Mouse (Mus musculus): ENCODE measurements around the gene Fam222b. TPM values are rescaled to one million over a fixed set of nuclear protein-coding genes. Genes with fewer than 3 reads are reported as not detected.

The Fam222b gene
- polyA plus RNA-seq, 1 experiment, result 12.3 TPM

DNA sequence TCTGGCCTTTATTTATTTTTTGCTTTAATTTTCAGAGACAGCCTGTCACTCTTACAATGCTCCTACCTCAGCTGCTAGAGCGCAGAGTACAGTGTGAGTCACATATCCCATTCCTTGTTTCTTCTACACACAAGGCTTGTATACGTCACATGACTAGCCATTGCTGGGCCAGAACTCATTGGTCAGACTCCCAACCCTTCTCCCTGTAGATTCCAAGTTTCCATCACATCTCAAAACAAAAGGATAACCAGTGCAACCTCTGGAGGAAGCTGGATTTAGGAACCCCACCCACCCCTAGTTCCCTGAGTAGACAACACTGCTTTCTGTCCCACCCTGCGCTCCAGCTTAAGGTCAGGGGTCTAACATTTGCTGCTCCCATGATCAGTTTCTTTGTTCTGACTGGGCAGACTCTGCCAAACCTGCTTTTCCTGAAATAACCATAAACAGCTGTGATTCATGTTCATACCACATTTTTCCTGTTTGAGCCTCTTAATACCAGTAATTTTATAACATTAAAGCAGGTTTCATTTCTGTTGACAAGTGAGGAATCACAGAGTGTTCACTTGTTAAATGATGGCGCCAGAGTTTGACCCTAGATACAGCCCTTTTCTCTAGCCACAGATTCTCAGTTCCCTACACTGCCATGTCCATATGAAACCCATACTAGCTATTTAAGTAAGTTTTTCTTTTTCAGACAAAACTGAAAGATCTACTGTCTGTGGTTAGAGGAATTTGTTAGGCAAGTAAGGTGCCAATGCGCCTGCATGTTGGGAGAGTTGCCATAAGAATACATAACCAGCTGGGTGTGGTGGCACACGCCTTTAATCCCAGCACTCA, 52.5 kb downstream of the Fam222b start:
- TF ChIP-seq POLR2A (IDR thresholded peaks at IDR 0.05; ENCODE audit: borderline replicate concordance, control insufficient read depth, low read depth, low read length) (no peak), CTCF (IDR thresholded peaks at IDR 0.05; ENCODE audit: control insufficient read depth, insufficient read depth, low read length) (no peak)
- no peak overlapping the region for H3K4me3 ChIP-seq (replicated peaks; ENCODE audit: control insufficient read depth, low read depth, low read length)
- no peak overlapping the region for H3K27ac ChIP-seq (ENCODE audit: control insufficient read depth, insufficient read depth, low read depth, low read length, poor library complexity)
- H3K4me1 ChIP-seq (ENCODE audit: control insufficient read depth, insufficient read depth, low read length), result no peaks in the 10 kb centered on the region
- WGBS, result 82% methylated on average over 6 of the region's 6 CpGs

DNA sequence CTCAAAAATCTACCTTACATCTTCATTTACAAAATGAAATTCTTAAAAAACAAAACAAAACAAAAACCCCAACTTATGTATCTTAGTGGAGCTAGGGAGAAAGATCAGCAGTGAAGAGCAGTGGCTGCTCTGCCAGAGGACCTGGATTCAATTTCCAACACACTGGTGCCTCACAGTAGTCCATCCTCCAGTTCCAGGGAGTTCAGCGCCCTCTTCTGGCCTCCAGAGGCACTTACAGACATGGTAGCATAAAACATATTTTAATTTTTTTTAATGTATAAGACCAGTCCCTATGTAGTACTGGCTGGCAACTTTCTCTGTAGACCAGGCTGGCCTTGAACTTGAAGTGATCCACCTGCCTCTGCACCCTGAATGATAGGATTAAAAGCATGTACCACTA, 56.7 kb downstream of the Fam222b start:
- Histone ChIP-seq H3K27ac (ENCODE audit: control insufficient read depth, insufficient read depth, low read depth, low read length, poor library complexity) (no peak overlapping the region), H3K4me1 (ENCODE audit: control insufficient read depth, insufficient read depth, low read length) (no peaks in the 10 kb centered on the region), H3K4me3 (replicated peaks; ENCODE audit: control insufficient read depth, low read depth, low read length) (no peak overlapping the region)
- TF ChIP-seq CTCF (IDR thresholded peaks at IDR 0.05; ENCODE audit: control insufficient read depth, insufficient read depth, low read length), result peak; percentile 69
- TF ChIP-seq POLR2A (IDR thresholded peaks at IDR 0.05; ENCODE audit: borderline replicate concordance, control insufficient read depth, low read depth, low read length), result no peak
- WGBS, result 28% methylated on average over 1 of the region's 1 CpGs

DNA sequence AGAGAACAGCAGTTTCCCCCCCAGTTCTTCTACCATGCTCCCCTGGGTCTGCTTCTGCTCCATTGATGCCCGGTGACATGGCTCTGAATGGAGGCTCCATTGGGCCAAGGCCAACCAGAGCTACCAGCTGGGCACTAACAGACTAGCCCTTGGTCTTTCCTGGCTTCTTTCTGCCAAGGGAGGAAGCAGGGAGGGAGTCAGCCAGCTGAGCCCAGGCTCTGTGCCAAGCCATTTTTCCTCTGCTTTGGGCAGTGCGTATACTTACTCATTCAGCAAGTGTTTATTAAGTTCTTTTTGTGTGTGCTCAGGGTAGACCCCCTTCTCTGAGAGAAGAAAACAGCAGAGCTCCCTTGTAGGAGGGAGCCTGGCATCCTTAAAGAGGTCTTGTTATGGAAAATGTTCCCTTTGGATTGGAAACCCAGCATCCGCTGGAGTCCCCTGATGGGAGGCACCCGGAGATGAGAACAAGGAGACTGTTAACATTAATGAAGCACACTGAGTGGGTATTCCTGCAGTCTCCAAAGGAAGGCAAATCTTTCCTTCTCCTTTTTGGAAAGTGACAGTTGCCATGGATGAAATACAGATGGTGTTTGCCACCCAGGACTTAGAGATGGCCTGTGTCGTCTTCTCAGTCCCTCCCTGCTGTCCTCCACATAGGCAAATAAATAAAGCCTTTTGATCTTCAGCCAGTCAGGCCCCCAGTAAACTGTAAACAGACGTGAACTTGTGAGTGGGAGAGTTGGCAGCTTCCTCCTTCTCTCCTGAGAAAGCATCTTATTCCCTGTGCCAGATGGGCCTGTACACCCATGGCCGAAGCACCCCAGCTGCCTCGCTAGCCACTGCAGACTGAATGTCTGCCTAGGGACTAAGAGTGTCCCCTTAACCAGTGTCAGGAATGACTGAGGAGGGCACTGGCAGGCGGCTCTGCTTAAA, 58.1 kb downstream of the Fam222b start:
- Histone ChIP-seq H3K27ac (ENCODE audit: control insufficient read depth, insufficient read depth, low read depth, low read length, poor library complexity) (no peak overlapping the region), H3K4me1 (ENCODE audit: control insufficient read depth, insufficient read depth, low read length) (no peaks in the 10 kb centered on the region), H3K4me3 (replicated peaks; ENCODE audit: control insufficient read depth, low read depth, low read length) (no peak overlapping the region)
- WGBS, result 89% methylated on average over 9 of the region's 9 CpGs
- TF ChIP-seq POLR2A (IDR thresholded peaks at IDR 0.05; ENCODE audit: borderline replicate concordance, control insufficient read depth, low read depth, low read length) (no peak), CTCF (IDR thresholded peaks at IDR 0.05; ENCODE audit: control insufficient read depth, insufficient read depth, low read length) (no peak)

DNA sequence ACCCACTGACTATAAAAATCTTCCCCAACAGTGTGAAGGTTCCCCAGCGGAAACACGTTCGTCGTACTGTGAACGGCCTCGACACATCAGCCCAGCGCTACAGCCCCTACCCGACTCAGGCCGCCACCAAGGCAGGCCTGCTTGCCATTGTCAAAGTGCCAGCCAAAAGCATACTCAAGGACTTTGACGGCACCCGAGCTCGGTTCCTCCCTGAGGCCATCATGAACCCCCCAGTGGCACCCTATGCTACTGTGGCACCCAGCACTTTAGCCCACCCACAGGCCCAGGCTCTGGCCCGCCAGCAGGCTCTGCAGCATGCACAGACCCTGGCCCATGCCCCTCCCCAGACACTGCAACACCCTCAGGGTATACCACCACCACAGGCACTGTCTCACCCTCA, 59.3 kb downstream of the Fam222b start:
- TF ChIP-seq POLR2A (IDR thresholded peaks at IDR 0.05; ENCODE audit: borderline replicate concordance, control insufficient read depth, low read depth, low read length), result no peak
- TF ChIP-seq CTCF (IDR thresholded peaks at IDR 0.05; ENCODE audit: control insufficient read depth, insufficient read depth, low read length), result no peak
- WGBS, result 94% methylated on average over 13 of the region's 13 CpGs
- Histone ChIP-seq H3K27ac (ENCODE audit: control insufficient read depth, insufficient read depth, low read depth, low read length, poor library complexity) (no peak overlapping the region), H3K4me1 (ENCODE audit: control insufficient read depth, insufficient read depth, low read length) (no peaks in the 10 kb centered on the region), H3K4me3 (replicated peaks; ENCODE audit: control insufficient read depth, low read depth, low read length) (no peak overlapping the region)

DNA sequence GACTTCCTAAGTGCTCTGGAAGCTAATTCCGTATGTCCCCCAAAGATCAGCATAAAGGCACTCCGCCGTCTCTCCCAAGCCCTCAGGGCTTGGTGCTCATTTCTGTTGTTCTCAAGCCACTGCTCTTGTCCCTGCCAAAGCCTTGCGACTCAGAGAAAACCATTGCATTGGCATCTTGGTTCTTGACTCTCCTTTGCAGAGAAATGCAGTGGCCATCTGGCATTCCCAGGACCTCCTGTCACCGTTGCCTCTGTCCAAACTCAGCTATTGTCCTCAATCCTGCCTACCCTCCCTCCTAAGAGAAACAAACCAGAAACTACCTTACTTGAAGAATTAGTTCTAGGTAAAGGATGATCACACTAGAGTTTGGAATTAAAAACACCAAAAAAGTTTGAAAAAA, 61.2 kb downstream of the Fam222b start:
- 87% methylated on average over 5 of the region's 5 CpGs for WGBS
- Histone ChIP-seq H3K4me3 (replicated peaks; ENCODE audit: control insufficient read depth, low read depth, low read length) (no peak overlapping the region), H3K27ac (ENCODE audit: control insufficient read depth, insufficient read depth, low read depth, low read length, poor library complexity) (no peak overlapping the region), H3K4me1 (ENCODE audit: control insufficient read depth, insufficient read depth, low read length) (no peaks in the 10 kb centered on the region)
- TF ChIP-seq POLR2A (IDR thresholded peaks at IDR 0.05; ENCODE audit: borderline replicate concordance, control insufficient read depth, low read depth, low read length) (no peak), CTCF (IDR thresholded peaks at IDR 0.05; ENCODE audit: control insufficient read depth, insufficient read depth, low read length) (no peak)

DNA sequence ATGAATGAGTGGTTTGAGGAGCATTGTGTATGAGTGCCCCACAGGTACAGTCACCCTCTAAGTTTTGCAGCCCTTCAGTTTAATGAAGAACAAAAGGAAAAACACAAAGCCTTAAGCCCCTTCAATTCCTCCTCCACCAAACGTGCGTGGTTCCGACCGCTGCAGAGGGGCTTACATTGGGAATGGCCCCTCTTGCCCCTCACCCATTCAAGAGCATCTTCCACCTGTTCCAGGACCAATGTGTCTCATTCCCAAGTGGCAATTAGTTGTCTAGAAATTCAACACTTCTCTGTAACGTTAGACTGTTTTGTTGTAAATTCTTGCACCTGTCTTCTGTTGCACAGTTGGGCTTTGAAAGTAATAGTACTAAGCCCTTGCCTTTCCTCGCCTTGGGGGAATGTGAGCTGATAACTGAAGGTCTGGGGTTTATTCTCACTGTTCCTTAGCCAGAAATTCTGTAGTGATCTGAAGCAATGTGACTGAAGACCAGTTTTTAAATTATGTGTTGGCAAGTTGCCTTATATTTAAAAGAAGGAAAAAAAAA, 61.8 kb downstream of the Fam222b start:
- H3K4me1 ChIP-seq (ENCODE audit: control insufficient read depth, insufficient read depth, low read length), result no peaks in the 10 kb centered on the region
- TF ChIP-seq CTCF (IDR thresholded peaks at IDR 0.05; ENCODE audit: control insufficient read depth, insufficient read depth, low read length), result no peak
- TF ChIP-seq POLR2A (IDR thresholded peaks at IDR 0.05; ENCODE audit: borderline replicate concordance, control insufficient read depth, low read depth, low read length), result no peak
- 91% methylated on average over 6 of the region's 6 CpGs for WGBS
- no peak overlapping the region for H3K4me3 ChIP-seq (replicated peaks; ENCODE audit: control insufficient read depth, low read depth, low read length)
- H3K27ac ChIP-seq (ENCODE audit: control insufficient read depth, insufficient read depth, low read depth, low read length, poor library complexity), result no peak overlapping the region

DNA sequence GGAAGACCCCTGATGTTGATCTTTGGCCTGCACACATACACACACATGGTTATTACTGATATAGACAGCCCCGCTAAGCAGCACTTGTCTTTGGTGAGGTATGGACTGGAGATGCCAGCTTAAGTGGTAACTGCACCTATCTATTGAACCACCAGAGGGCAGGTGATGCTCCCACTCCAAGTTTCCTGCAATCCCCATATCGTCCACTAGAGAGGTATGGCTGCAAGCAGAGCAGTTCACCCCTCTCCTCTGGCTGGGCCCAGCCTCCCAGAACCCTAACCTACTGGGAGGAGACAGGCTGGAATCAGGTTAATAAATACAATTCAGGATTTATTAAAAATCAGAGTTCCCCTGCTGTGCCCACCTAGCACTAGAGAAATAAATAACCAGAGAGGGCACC, 64.6 kb downstream of the Fam222b start:
- Histone ChIP-seq H3K4me1 (ENCODE audit: control insufficient read depth, insufficient read depth, low read length) (no peaks in the 10 kb centered on the region; the same call in 1 of the 2 replicates), H3K4me3 (replicated peaks; ENCODE audit: control insufficient read depth, low read depth, low read length) (no peak overlapping the region), H3K27ac (ENCODE audit: control insufficient read depth, insufficient read depth, low read depth, low read length, poor library complexity) (no peak overlapping the region)
- peak; percentile 99 for TF ChIP-seq CTCF (IDR thresholded peaks at IDR 0.05; ENCODE audit: control insufficient read depth, insufficient read depth, low read length)
- no peak for TF ChIP-seq POLR2A (IDR thresholded peaks at IDR 0.05; ENCODE audit: borderline replicate concordance, control insufficient read depth, low read depth, low read length)
- WGBS, result 19% methylated on average over 2 of the region's 2 CpGs

DNA sequence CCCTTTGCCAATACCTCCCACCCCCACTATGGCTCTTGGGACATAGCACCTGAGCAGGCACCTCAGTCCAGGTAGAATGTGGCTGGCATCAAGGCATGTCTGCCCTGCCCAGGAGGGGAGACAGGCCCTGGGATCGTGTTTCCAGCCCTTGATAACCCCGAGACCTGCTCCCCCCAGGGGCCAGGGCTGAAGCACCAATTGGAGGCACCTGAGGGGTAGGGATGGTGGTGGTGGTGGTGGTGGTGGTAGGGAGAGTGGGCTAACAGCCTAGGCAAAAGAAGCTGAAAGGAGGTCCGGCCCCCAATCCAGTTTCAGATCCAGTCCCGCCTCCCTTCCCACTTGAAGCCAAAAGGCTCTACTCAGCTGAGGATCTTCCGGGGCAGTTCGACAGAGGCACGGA, 65.1 kb downstream of the Fam222b start:
- no peaks in the 10 kb centered on the region; the same call in 1 of the 2 replicates for H3K4me1 ChIP-seq (ENCODE audit: control insufficient read depth, insufficient read depth, low read length)
- 93% methylated on average over 7 of the region's 7 CpGs for WGBS
- no peak overlapping the region for H3K27ac ChIP-seq (ENCODE audit: control insufficient read depth, insufficient read depth, low read depth, low read length, poor library complexity)

More for the DNA sequence above, 65.1 kb downstream of the Fam222b start:
- no peak for TF ChIP-seq CTCF (IDR thresholded peaks at IDR 0.05; ENCODE audit: control insufficient read depth, insufficient read depth, low read length)
- TF ChIP-seq POLR2A (IDR thresholded peaks at IDR 0.05; ENCODE audit: borderline replicate concordance, control insufficient read depth, low read depth, low read length), result no peak
- H3K4me3 ChIP-seq (replicated peaks; ENCODE audit: control insufficient read depth, low read depth, low read length), result no peak overlapping the region
